Mouse (Mus musculus): Measurements from ENCODE around the gene Slit2. TPM values are rescaled to one million over a fixed set of nuclear protein-coding genes. Genes with fewer than 3 reads are reported as not detected.

Slit2 gene
- polyA plus RNA-seq, 1 experiment, result 4.9 TPM

GRCm38 (mm10) chr5:48138849-48139487, 156.0 kb downstream of the Slit2 start:
- Histone ChIP-seq H3K36me3 (ENCODE audit: control insufficient read depth, insufficient read depth) (no peaks in the 10 kb centered on the region), H3K27me3 (ENCODE audit: control insufficient read depth, insufficient read depth, insufficient read length) (no peaks in the 10 kb centered on the region), H3K4me3 (ENCODE audit: insufficient read depth, poor library complexity, severe bottlenecking) (no peak overlapping the region), H3K79me3 (ENCODE audit: low read depth) (no peaks in the 10 kb centered on the region), H3ac (ENCODE audit: control insufficient read depth, insufficient read length, low read depth) (no peak overlapping the region), H3K79me2 (ENCODE audit: control insufficient read depth, insufficient read depth) (no peaks in the 10 kb centered on the region)
- TF ChIP-seq FOSL1 (IDR thresholded peaks at IDR 0.05; ENCODE audit: insufficient read depth, low read length, poor library complexity, severe bottlenecking) (no peak), CTCF (IDR thresholded peaks at IDR 0.05; ENCODE audit: control insufficient read depth, insufficient read depth, insufficient read length) (no peak), MYOD1 (IDR thresholded peaks at IDR 0.05; ENCODE audit: control insufficient read depth, insufficient read length, low read depth) (no peak), CEBPB (IDR thresholded peaks at IDR 0.05; ENCODE audit: low read depth) (no peak), USF1 (IDR thresholded peaks at IDR 0.05; ENCODE audit: low read depth) (no peak), MAX (IDR thresholded peaks at IDR 0.05) (no peak), MYOG (IDR thresholded peaks at IDR 0.05; ENCODE audit: control insufficient read depth, extremely low read depth, insufficient read length) (no peak)

- Histone ChIP-seq H3K27me3 (ENCODE audit: control insufficient read depth, insufficient read depth, insufficient read length) (no peaks in the 10 kb centered on the region), H3K4me3 (ENCODE audit: insufficient read depth, poor library complexity, severe bottlenecking) (no peak overlapping the region), H3K79me2 (ENCODE audit: control insufficient read depth, insufficient read depth) (no peaks in the 10 kb centered on the region), H3K36me3 (ENCODE audit: control insufficient read depth, insufficient read depth) (no peaks in the 10 kb centered on the region), H3ac (ENCODE audit: control insufficient read depth, insufficient read length, low read depth) (no peak overlapping the region), H3K79me3 (ENCODE audit: low read depth) (no peaks in the 10 kb centered on the region)
- TF ChIP-seq CEBPB (IDR thresholded peaks at IDR 0.05; ENCODE audit: low read depth), result no peak
- no peak for TF ChIP-seq FOSL1 (IDR thresholded peaks at IDR 0.05; ENCODE audit: insufficient read depth, low read length, poor library complexity, severe bottlenecking)
These were observed 156.5 kb downstream of the Slit2 start for GRCm38 (mm10) chr5:48139488-48139862.

GRCm38 (mm10) chr5:48146082-48146481, 163.1 kb downstream of the Slit2 start:
- no peaks in the 10 kb centered on the region for H3K27me3 ChIP-seq (ENCODE audit: control insufficient read depth, insufficient read depth, insufficient read length)
- TF ChIP-seq MYOD1 (IDR thresholded peaks at IDR 0.05; ENCODE audit: control insufficient read depth, insufficient read length, low read depth) (no peak), MYOG (IDR thresholded peaks at IDR 0.05; ENCODE audit: control insufficient read depth, extremely low read depth, insufficient read length) (no peak), USF1 (IDR thresholded peaks at IDR 0.05; ENCODE audit: low read depth) (no peak), MAX (IDR thresholded peaks at IDR 0.05) (no peak)
- H3ac ChIP-seq (ENCODE audit: control insufficient read depth, insufficient read length, low read depth), result no peak overlapping the region
- no peaks in the 10 kb centered on the region for H3K36me3 ChIP-seq (ENCODE audit: control insufficient read depth, insufficient read depth)
- no peaks in the 10 kb centered on the region for H3K79me3 ChIP-seq (ENCODE audit: low read depth)
- no peaks in the 10 kb centered on the region for H3K79me2 ChIP-seq (ENCODE audit: control insufficient read depth, insufficient read depth)
- no peak overlapping the region for H3K4me3 ChIP-seq (ENCODE audit: insufficient read depth, poor library complexity, severe bottlenecking)

- Histone ChIP-seq H3K79me2 (ENCODE audit: control insufficient read depth, insufficient read depth) (no peaks in the 10 kb centered on the region), H3K79me3 (ENCODE audit: low read depth) (no peaks in the 10 kb centered on the region), H3ac (ENCODE audit: control insufficient read depth, insufficient read length, low read depth) (no peak overlapping the region), H3K4me3 (ENCODE audit: insufficient read depth, poor library complexity, severe bottlenecking) (no peak overlapping the region), H3K27me3 (ENCODE audit: control insufficient read depth, insufficient read depth, insufficient read length) (no peaks in the 10 kb centered on the region), H3K36me3 (ENCODE audit: control insufficient read depth, insufficient read depth) (no peaks in the 10 kb centered on the region)
- no peak for TF ChIP-seq MYOD1 (IDR thresholded peaks at IDR 0.05; ENCODE audit: control insufficient read depth, insufficient read length, low read depth)
- TF ChIP-seq CTCF (IDR thresholded peaks at IDR 0.05; ENCODE audit: control insufficient read depth, insufficient read depth, insufficient read length), result no peak
- TF ChIP-seq MAX (IDR thresholded peaks at IDR 0.05), result no peak
- no peak for TF ChIP-seq USF1 (IDR thresholded peaks at IDR 0.05; ENCODE audit: low read depth)
- TF ChIP-seq FOSL1 (IDR thresholded peaks at IDR 0.05; ENCODE audit: insufficient read depth, low read length, poor library complexity, severe bottlenecking), result no peak
- TF ChIP-seq MYOG (IDR thresholded peaks at IDR 0.05; ENCODE audit: control insufficient read depth, extremely low read depth, insufficient read length), result no peak
- no peak for TF ChIP-seq CEBPB (IDR thresholded peaks at IDR 0.05; ENCODE audit: low read depth)
These were observed 177.9 kb downstream of the Slit2 start for GRCm38 (mm10) chr5:48160829-48161228.

- H3K79me2 ChIP-seq (ENCODE audit: control insufficient read depth, insufficient read depth), result no peaks in the 10 kb centered on the region
- no peak for TF ChIP-seq FOSL1 (IDR thresholded peaks at IDR 0.05; ENCODE audit: insufficient read depth, low read length, poor library complexity, severe bottlenecking)
- no peak for TF ChIP-seq USF1 (IDR thresholded peaks at IDR 0.05; ENCODE audit: low read depth)
- no peak for TF ChIP-seq CEBPB (IDR thresholded peaks at IDR 0.05; ENCODE audit: low read depth)
- TF ChIP-seq MYOG (IDR thresholded peaks at IDR 0.05; ENCODE audit: control insufficient read depth, extremely low read depth, insufficient read length), result no peak
- TF ChIP-seq MYOD1 (IDR thresholded peaks at IDR 0.05; ENCODE audit: control insufficient read depth, insufficient read length, low read depth), result no peak
- TF ChIP-seq MAX (IDR thresholded peaks at IDR 0.05), result no peak
- TF ChIP-seq CTCF (IDR thresholded peaks at IDR 0.05; ENCODE audit: control insufficient read depth, insufficient read depth, insufficient read length), result no peak
- no peak overlapping the region for H3ac ChIP-seq (ENCODE audit: control insufficient read depth, insufficient read length, low read depth)
- no peaks in the 10 kb centered on the region for H3K27me3 ChIP-seq (ENCODE audit: control insufficient read depth, insufficient read depth, insufficient read length)
- H3K36me3 ChIP-seq (ENCODE audit: control insufficient read depth, insufficient read depth), result no peaks in the 10 kb centered on the region
- no peaks in the 10 kb centered on the region for H3K79me3 ChIP-seq (ENCODE audit: low read depth)
- no peak overlapping the region for H3K4me3 ChIP-seq (ENCODE audit: insufficient read depth, poor library complexity, severe bottlenecking)
These were observed 198.8 kb downstream of the Slit2 start for GRCm38 (mm10) chr5:48181646-48182302.

- H3K27me3 ChIP-seq (ENCODE audit: control insufficient read depth, insufficient read depth, insufficient read length), result no peaks in the 10 kb centered on the region
- no peaks in the 10 kb centered on the region for H3K36me3 ChIP-seq (ENCODE audit: control insufficient read depth, insufficient read depth)
- no peak for TF ChIP-seq CEBPB (IDR thresholded peaks at IDR 0.05; ENCODE audit: low read depth)
- no peak for TF ChIP-seq MYOD1 (IDR thresholded peaks at IDR 0.05; ENCODE audit: control insufficient read depth, insufficient read length, low read depth)
- TF ChIP-seq CTCF (IDR thresholded peaks at IDR 0.05; ENCODE audit: control insufficient read depth, insufficient read depth, insufficient read length), result no peak
- no peaks in the 10 kb centered on the region for H3K79me2 ChIP-seq (ENCODE audit: control insufficient read depth, insufficient read depth)
- no peaks in the 10 kb centered on the region for H3K79me3 ChIP-seq (ENCODE audit: low read depth)
- no peak overlapping the region for H3K4me3 ChIP-seq (ENCODE audit: insufficient read depth, poor library complexity, severe bottlenecking)
- no peak overlapping the region for H3ac ChIP-seq (ENCODE audit: control insufficient read depth, insufficient read length, low read depth)
These were observed 201.4 kb downstream of the Slit2 start for GRCm38 (mm10) chr5:48184358-48184757.

Measured in C2C12 (cell line).